Mouse (Mus musculus): Measurements from ENCODE around the gene Fam78a.

- TF ChIP-seq CTCF (IDR thresholded peaks at IDR 0.05; ENCODE audit: low read depth), result no peak
- TF ChIP-seq EP300 (IDR thresholded peaks at IDR 0.05; ENCODE audit: low read depth), result no peak
Measured at GRCm38 (mm10) chr2:32132567-32132992, 47.9 kb upstream of the Fam78a start.

Measured in heart, postnatal 0 days (tissue).